Mouse (Mus musculus) lung, postnatal 0 days (tissue): ENCODE measurements at regions not wholly inside any gene's neighbourhood (a gene's known extent, or its start where the extent isn't known, plus 50 kb on each side); places are given as distances from the start of the nearest gene placed in this dataset.
"Not testable (repeated sequence)": the region's sequence is repeated elsewhere in the genome, so short reads cannot be mapped to it uniquely, and the experiment has no call there.

Experiments used
- ATAC-seq: fragments of 200-750 bp; cut with Nextera tagmentation; 2 replicates; pipeline ENCODE4 v1.8.0; 2017; ENCODE audit warnings: moderate library complexity
- DNase-seq: peaks from one replicate; pipeline ENCODE4 v3.0.0-alpha.2; 2016; ENCODE audit warnings: low spot score
- H3K27ac ChIP-seq: fragments of 300-500 bp; sonication (generic); 2 replicates; pipeline ENCODE4 v1.5.1; 2014; ENCODE audit warnings: antibody characterized with exemption, mild to moderate bottlenecking, low read length, mixed read lengths
- H3K27me3 ChIP-seq: fragments of 300-500 bp; sonication (generic); replicated peaks from 2 replicates; pipeline ENCODE4 v1.6.1; 2014; ENCODE audit warnings: low read length, mixed read lengths; ENCODE audit not compliant: insufficient read depth
- H3K36me3 ChIP-seq: fragments of 300-500 bp; sonication (generic); 2 replicates; pipeline ENCODE4 v1.6.1; 2014; ENCODE audit warnings: low read length, mixed read lengths; ENCODE audit not compliant: insufficient read depth
- H3K4me1 ChIP-seq: fragments of 300-500 bp; sonication (generic); 2 replicates; pipeline ENCODE4 v1.6.1; 2014; ENCODE audit warnings: antibody characterized with exemption, low read depth, low read length, mixed read lengths; ENCODE audit not compliant: insufficient read depth
- H3K4me2 ChIP-seq: fragments of 300-500 bp; sonication (generic); replicated peaks from 2 replicates; pipeline ENCODE4 v1.6.1; 2014; ENCODE audit warnings: low read depth, mild to moderate bottlenecking, low read length, moderate library complexity, mixed read lengths
- H3K4me3 ChIP-seq: fragments of 300-500 bp; sonication (generic); 2 replicates; pipeline ENCODE4 v1.5.1; 2014; ENCODE audit warnings: low read depth, low read length
- H3K9ac ChIP-seq: fragments of 300-500 bp; sonication (generic); replicated peaks from 2 replicates; pipeline ENCODE4 v1.6.1; 2014; ENCODE audit warnings: low read depth, mild to moderate bottlenecking
- H3K9me3 ChIP-seq: fragments of 300-500 bp; sonication (generic); 2 replicates; pipeline ENCODE4 v1.6.1; 2016; ENCODE audit warnings: low read length, mixed read lengths
- CTCF ChIP-seq: IDR thresholded peaks from 2 replicates; pipeline ENCODE4 v1.5.1; 2016; ENCODE audit warnings: antibody characterized with exemption, mild to moderate bottlenecking
- EP300 ChIP-seq: IDR thresholded peaks from 2 replicates; pipeline ENCODE4 v1.6.1; 2016; ENCODE audit warnings: antibody characterized with exemption, mild to moderate bottlenecking, control low read depth
- WGBS: fragments of 180-500 bp; shearing (Covaris S2); extraction: QIAGEN DNeasy Blood & Tissue Kit; methylation state at CpG from one replicate; pipeline ENCODE4 v1.1.7; 2014; 5-methylcytosine and 5-hydroxymethylcytosine counted together

DNA sequence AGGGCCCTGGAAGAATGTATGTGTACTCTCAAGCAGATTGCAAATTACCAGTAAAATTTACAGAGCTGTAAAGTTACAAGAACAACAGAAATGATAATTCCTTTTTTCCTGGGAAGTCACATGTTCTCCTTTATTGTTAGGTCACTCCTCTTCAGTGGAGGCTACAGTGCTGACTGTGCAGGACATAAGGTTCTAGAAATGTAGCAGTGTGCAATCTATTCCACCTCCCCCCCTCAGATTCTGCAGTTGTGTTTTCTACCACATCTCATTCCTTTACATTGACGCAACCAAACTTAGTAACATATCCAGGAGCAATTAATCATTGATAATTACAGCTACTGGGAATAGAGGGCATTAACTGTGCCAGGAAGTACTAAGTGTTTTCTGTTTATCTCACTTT is 385.3 kb upstream of the Tnc start:
- peak; percentile 57 for DNase-seq
- TF ChIP-seq EP300 (no peak), CTCF (no peak)
- Histone ChIP-seq H3K36me3 (no peaks in the 10 kb centered on the region), H3K9me3 (no peaks in the 10 kb centered on the region), H3K4me2 (no peak overlapping the region), H3K4me1 (no peaks in the 10 kb centered on the region), H3K4me3 (no peak overlapping the region), H3K27ac (no peak overlapping the region), H3K9ac (no peak overlapping the region), H3K27me3 (no peaks in the 10 kb centered on the region)
- whole genome bisulfite sequencing, result 39% methylated on average over 1 of the region's 1 CpGs
- ATAC-seq, result peak; percentile 75

DNA sequence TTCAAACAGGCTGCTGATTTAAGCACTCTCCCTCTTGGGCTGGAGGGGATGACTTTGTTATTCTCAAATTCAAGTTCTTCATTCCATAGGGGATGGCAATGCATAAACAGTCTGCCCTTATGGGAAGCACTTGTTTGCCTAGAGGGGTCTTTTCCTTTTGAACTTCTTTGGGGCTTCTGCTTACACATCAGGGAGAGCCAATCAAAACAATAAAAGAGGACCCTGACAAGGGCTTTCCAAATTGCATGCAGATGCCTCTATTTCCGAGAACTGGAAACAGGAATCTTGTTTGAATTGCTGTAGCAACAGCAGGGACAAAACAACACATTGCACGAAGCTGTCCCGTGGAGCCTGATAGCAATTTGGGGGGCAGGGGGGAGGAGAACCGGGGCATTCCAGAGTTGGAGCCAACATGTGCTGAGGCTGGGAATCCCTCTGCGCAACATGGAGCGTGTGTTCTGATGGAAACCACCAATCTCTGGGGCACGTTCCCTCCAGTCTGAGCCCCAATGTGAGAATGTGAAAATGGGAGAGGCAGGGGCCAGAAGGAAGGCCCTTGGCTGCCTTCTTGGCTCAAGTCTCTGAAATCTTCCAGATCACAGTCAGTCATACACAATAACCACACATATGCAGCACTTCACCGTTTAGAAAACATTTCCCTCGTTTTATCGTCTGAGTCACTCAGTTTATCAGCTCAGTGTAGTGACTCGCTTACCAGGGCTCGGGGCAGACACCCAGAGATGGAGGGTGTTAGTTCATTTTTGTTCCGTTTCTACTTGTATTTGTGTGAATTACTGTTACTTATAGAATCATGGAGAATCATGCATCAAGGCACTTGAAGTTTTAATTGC is 391.2 kb upstream of the Tnc start:
- TF ChIP-seq CTCF (no peak), EP300 (peak; percentile 54; the same call in 1 of the 2 replicates)
- no peaks in the 10 kb centered on the region for H3K4me1 ChIP-seq
- no peaks in the 10 kb centered on the region for H3K27me3 ChIP-seq
- ATAC-seq, result peak; percentile 94
- no peak overlapping the region for H3K4me3 ChIP-seq
- no peak overlapping the region; the same call in 1 of the 2 replicates for H3K27ac ChIP-seq
- no peak overlapping the region for H3K4me2 ChIP-seq
- 39% methylated on average over 13 of the region's 13 CpGs for WGBS
- H3K36me3 ChIP-seq, result no peaks in the 10 kb centered on the region
- no peak overlapping the region for H3K9ac ChIP-seq
- DNase-seq, result peak; percentile 79
- H3K9me3 ChIP-seq, result no peaks in the 10 kb centered on the region

DNA sequence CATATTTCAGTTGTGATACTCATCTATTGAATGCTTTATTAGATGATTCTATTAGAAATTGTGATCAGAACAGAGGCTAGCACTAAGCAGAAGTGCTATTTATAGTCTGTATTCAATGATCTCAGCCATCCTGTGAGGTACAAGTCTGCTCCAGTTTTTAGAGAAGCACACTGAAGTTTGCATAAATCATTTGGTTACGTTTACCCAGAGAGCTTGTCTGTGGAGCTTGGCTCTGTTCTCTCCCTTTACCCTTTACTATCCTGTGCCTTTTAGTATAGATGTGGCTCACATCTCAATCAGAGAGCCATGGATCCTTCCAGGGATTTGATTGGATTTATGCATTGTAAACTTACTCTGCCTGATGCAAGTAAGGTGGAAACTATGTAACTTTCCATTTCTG is 404.6 kb upstream of the Tnc start:
- Histone ChIP-seq H3K9me3 (no peaks in the 10 kb centered on the region), H3K27ac (no peak overlapping the region), H3K36me3 (no peaks in the 10 kb centered on the region), H3K4me3 (no peak overlapping the region), H3K4me1 (no peaks in the 10 kb centered on the region), H3K4me2 (no peak overlapping the region), H3K9ac (no peak overlapping the region), H3K27me3 (no peaks in the 10 kb centered on the region)
- no peak for ATAC-seq
- DNase-seq, result no peak
- WGBS, result 33% methylated on average over 1 of the region's 1 CpGs
- TF ChIP-seq CTCF (no peak), EP300 (no peak)

DNA sequence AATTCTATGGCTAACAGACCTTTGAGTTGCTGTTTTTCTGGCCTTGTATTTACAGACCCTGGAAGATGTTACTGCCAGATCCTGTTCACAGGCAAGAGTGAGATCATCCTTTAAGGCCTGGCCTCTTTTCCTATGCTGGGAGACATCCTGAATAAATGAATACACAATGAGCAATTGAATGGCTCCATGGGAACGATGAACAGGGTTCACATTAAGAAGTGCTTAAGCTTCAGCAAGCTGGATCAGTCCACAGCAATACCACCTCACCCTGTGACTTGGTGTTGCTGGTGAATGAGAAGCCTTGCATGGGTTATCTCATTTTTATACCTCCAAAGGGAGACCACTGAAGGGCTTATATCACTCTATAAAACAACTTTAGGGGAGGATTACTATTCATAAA is 405.1 kb upstream of the Tnc start:
- H3K36me3 ChIP-seq, result no peaks in the 10 kb centered on the region
- 73% methylated on average over 1 of the region's 1 CpGs for WGBS
- H3K9ac ChIP-seq, result no peak overlapping the region
- no peaks in the 10 kb centered on the region for H3K27me3 ChIP-seq
- H3K4me1 ChIP-seq, result no peaks in the 10 kb centered on the region
- ATAC-seq (no peak), DNase-seq (no peak)
- TF ChIP-seq EP300 (no peak), CTCF (no peak)
- H3K9me3 ChIP-seq, result no peaks in the 10 kb centered on the region
- no peak overlapping the region for H3K27ac ChIP-seq
- H3K4me2 ChIP-seq, result no peak overlapping the region
- H3K4me3 ChIP-seq, result no peak overlapping the region

DNA sequence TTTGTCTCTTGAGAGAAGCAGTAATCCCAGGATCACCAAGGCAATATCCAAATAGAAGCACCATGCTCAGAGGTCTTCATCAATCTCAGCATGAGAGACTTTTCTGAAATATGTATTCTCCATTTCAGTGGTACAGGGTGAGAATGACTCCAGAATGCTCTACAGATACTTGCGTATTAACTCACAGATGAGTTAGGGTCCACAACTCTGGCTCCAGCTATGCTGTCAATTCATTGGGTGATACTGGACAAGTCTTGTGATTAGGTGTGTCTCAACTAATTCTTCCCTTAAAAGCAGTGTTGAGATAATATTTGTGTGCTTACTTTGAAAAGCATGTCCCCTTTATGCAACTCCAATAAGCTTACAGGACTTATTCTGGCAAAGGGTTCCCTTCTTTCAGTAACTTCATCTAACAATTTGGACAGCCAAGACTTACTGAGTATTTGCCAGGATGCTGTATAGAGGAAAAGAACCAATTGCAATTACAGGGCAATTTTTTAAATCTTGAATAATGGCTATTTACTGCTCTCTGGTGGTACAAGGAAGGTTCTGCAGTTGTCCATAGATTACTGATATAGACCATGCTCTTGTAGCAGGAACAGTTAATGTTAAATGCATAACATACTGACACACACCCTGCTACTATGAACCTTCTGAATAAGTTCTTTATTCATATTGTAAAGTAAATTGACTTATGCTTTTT is 445.6 kb upstream of the Tnc start:
- Histone ChIP-seq H3K27ac (no peak overlapping the region), H3K27me3 (no peaks in the 10 kb centered on the region), H3K36me3 (no peaks in the 10 kb centered on the region), H3K4me3 (no peak overlapping the region), H3K4me1 (no peaks in the 10 kb centered on the region), H3K9me3 (no peaks in the 10 kb centered on the region), H3K4me2 (no peak overlapping the region), H3K9ac (no peak overlapping the region)
- WGBS, result 65% methylated on average over 1 of the region's 1 CpGs
- peak; percentile 75 for DNase-seq
- TF ChIP-seq CTCF, result peak; percentile 66
- 0 out of 2 replicates have a peak, but pooled peaks have one; percentile 9 for TF ChIP-seq EP300
- ATAC-seq, result peak; percentile 12; the same call in 1 of the 2 replicates

DNA sequence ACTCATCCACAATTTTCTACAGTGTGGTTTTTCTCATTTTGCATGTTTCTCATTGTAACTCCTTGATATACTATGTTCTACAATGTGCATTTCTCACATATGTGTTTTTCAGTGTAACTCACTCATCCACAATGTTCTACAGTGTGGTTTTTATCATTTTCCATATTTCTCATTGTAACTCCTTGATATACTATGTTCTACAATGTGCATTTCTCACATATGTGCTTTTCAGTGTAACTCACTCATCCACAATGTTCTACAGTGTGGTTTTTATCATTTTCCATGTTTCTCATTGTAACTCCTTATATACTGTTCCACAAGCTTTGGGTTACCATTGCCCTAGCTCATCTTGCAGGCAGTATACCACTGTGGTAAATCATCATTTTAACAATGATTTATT is 450.9 kb upstream of the Tnc start:
- ATAC-seq, result peak; percentile 85
- H3K4me3 ChIP-seq, H3K27me3 ChIP-seq, H3K27ac ChIP-seq, H3K4me1 ChIP-seq, H3K4me2 ChIP-seq, H3K9ac ChIP-seq, H3K36me3 ChIP-seq, H3K9me3 ChIP-seq: not testable (repeated sequence)
- DNase-seq, result peak; percentile 83
